Mouse (Mus musculus) ovary, postnatal 10 days (tissue): ENCODE results near the gene Dgcr8.
"Not testable (repeated sequence)": the region's sequence is repeated elsewhere in the genome, so short reads cannot be mapped to it uniquely, and the experiment has no call there.

Experiments
- DNase-seq: peaks from one replicate; pipeline ENCODE4 v3.0.0; 2022; ENCODE audit warnings: low spot score

The Dgcr8 gene

DNA sequence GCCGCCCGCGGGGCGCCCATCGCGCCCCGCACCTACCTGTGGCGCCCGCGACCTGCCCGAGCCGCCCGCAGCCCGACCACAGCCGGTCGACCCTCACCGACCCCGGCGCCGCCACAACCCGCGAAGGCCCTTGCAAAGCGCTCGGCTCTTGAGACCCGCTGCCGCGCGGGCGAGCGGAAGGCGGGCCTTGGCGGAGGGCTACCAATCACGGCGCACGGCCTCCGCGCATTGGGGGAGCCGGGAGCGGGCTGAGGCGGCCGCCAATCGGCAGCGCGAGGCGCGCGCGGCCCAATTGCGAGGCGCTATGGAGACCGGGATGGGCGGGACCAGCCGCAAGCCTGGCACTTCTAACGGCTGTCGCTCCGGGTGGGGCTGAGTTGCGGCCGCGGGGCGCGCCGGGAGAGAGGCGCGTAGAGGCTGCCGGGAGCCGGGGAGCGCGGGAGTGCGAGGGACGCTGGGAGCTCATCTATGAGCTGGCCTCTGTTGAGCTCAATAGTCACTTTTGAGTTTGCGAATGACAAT lies at the start of gene Dgcr8:
Dgcr8 (minus strand) TSS at position 180 of the 522 bp plus-strand sequence.
- peak; percentile 94 for DNase-seq

DNA sequence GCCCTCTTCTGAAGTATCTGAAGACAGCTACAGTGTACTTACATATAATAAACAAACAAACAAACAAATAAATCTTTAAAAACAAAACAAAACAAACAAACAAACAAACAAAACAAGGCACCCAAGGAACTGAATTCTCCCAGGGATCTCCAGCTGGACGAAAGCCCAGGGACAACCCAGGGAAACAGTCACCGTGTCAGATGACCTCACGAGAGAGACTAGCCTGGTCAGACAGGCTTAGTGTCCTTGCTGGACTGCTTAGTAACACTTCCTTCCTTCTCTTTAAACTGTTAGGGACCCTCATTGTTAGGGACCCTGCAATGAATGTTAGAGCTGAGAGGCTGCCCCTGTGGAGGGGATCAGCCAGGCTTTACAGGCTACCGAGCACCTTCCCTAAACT lies 48.2 kb upstream of the Dgcr8 start:
- no peak for DNase-seq

DNA sequence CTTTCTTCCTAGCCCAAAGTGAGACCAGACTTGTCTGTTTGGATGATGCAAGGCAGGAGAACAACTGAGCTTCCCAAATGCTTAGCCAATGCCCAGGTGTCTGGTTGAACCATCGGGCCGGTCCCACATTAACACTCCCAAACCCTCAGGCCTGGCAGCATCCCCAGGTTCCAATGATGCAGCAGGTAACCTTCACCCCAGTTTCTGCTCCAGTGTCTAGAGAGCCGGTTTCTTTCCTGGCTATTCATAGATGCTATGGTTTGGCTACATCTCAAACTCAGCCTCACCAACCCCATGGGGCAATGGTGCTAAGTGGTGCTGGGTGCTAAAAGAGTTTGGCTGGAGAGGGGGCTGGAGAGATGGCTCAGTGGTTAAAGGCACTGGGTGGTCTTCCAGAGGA lies 46.9 kb upstream of the Dgcr8 start:
- no peak for DNase-seq

DNA sequence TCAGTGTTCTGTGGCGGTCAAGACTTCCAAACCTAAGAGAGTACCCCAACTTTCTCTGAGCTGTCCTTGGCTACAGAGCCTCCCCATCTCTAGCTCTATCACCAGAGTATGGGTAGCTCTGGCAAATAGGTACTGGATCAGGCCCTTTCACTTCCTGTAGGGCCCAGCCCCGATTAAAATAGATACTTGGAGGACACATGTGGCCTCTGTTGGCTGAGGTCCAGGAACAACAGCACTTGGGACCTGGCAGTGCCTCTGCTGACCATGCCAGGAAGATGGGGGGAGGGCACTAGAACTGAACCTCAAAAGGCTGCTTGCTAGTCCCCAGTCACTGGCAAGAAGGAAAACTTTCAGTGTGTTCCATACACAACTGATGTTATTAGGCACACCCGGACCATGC lies 44.9 kb upstream of the Dgcr8 start:
- DNase-seq = no peak

DNA sequence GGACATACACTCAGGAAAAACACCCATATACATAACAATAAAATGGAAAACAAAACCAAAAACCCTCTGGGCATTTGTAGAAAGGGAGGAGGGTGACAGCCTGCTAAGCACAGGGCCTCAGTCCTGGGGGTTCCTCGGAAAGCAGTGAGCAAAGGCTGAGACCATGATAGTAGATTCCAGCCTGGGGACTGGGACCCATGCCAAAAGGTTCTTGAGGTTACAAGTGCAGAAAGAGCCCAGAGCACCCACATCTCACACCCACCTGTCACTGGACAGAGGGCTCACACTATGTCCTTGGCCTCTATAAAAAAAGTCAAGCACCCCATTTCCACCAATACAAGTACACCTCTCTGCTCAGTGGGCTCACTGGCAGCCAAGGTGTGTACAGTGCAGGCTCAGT lies 39.5 kb upstream of the Dgcr8 start:
- no peak for DNase-seq

DNA sequence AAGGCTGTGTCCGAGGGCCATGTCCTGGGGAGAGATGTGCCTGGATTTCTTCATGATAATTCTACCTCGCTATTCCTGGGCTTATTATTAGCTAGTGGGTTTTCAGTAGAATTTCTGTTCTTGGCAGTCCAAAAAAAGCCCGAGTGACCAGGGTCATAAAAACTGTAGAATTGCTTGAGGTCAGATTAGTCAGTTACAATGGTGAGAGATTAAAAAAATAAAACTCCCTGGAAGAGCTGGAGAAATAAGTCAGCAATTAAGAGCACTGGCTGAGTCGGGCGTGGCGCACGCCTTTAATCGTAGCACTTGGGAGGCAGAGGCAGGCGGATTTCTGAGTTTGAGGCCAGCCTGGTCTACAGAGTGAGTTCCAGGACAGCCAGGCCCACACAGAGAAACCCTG lies 38.9 kb upstream of the Dgcr8 start:
- no peak for DNase-seq

DNA sequence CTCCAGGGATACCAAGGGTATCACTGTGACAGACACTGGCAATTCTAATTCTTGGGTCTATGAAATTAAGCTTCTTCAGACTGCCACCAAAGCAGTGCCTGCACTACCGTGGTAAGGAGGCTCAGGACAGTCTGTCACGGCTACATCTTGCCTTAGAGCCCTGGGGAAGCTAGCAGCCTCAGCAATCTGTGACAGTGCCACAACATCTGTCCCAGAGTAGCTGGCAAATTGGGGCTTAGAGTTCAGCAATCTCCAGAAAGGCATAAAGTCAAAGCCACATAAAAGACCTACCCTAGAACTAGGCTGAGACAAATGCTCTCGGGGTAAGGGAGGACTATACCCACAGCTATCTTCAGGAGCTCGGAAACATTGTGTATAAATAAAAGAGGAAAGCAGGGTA lies 36.7 kb upstream of the Dgcr8 start:
- no peak for DNase-seq

DNA sequence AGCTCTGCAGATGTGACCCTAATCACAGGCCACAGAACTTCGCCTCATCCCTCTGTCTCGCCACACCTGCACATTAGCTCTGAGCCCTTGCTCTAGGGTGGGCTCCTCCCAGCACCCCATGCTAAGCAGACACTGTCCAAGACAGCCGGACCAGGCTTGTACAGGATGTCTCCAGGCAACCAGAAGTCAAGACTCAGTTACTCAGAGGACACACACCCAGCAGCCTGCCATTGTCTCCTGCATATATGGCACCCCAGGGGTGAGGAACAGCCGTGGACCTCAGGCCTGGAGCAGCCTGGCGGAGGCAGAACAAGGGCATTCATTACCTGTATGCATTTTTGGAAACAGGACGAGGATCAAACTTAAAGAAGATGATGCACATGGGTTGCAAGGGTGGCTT lies 35.0 kb upstream of the Dgcr8 start:
- no peak for DNase-seq

DNA sequence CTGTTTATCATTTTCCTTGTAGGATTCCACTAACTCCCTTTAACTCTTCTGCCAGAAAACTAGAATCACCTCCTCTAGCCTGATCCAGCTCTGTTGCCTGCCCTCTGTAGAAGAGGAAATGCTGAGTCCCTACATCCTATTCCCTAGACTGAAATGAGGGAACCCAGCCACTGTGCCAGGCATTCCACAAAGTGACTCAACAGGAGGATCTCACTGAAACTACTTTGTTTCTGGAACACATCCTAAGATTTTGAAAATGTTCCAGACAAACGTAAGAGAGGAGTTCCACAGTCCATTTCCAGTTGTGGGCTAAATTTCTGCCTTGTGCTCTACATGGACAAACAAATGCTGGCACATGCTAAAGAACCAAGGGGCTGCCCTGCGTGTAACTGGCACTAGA lies 34.4 kb upstream of the Dgcr8 start:
- no peak for DNase-seq

DNA sequence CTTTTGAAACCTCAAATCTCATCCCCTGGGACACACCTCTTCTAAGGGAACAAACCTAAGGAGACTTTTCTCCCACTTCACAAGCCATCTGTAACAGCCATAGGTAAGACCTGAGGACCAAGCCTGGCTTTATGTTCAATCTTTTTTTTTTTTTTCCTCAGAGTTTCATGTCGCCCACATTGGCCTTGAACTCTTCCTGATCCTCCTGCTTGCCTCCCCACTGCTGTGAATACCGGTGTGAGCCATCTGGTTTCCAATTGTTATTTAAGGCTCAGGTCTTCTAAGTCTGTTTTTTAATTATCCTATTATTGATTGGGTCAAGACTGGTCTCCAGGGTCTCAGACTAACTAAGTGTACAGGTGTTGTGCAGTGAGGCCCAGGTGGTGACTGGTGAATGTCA lies 32.4 kb upstream of the Dgcr8 start:
- no peak for DNase-seq

DNA sequence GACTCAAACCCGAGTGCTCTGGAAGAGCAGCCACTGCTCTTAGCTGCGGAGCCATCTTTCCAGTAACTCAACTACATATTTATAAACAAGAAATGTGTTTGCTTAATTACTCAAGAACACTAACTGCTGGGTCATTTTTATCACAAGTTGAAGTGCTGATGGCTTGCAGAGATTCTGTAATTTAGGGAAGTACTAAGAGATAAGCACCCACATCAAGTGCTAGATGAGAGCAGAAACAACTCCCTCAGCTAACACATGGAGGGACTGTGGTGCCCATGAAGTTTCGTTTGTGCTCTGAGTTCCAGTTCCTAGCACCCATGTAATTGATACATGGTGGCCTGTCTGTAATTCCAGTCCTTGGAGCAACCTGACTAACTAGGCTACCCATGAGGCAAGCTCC lies 29.9 kb upstream of the Dgcr8 start:
- no peak for DNase-seq

DNA sequence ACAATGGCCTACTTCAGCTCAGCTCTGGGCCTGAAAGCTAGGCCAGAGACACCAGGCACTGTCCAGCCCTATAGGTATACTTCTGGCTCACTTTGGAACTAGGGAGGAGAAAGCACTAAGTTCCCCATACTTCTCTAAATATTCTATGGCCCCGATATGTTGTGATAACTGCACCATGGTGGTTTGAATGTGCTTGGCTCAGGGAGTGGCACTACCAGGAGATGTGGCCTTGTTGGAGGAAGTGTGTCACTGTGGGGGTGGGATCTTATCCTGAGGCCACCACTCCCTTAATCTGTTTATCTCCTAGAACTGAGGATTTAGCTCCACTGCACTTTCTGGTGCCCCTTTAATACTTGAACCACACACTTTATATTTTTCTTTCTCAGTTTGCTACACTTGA lies 19.1 kb upstream of the Dgcr8 start:
- no peak for DNase-seq

DNA sequence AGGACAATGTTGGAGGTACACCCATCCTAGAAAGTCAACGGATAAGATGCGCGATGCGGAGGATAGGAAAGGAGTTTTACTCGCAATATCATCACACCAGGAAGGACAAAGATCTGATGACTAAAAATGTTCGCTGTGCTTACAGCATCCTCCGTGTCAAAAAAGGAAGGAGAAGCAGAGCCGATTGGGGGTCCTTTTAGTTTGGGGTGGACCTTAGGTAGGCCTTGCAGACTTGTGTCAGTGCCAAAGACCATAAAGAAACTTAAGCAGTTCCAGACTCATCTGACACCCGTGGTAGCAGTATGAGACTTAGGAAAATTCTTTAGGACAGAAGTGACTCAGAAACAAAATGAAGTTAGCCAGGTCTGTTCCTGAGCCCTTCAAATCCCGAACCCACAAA lies 568 bp upstream of the Dgcr8 start:
- not testable (repeated sequence) for DNase-seq

DNA sequence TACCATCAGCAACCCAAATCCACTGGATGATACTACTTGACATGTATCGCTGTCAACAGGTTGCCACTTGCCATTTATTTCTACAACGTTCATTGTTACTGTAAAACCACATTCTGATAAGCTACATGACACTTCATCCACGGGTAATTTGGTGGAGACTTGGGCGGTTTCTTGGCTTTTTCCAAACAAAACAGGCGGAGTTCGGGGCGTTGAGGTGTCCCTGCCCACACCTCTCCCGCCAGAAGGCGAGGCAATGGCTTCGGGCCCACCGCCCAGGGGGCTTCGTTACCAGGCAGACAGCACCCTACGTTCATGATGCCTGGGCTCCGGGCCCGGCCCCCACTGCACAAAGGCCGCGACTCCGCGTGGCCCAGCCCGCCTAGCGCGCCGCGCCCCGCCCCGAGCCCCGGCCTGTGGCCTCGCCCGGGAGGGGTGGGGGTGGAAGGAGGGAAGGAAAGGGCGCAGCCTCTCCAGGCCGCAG lies 425 bp downstream of the Dgcr8 start:
- no peak for DNase-seq

DNA sequence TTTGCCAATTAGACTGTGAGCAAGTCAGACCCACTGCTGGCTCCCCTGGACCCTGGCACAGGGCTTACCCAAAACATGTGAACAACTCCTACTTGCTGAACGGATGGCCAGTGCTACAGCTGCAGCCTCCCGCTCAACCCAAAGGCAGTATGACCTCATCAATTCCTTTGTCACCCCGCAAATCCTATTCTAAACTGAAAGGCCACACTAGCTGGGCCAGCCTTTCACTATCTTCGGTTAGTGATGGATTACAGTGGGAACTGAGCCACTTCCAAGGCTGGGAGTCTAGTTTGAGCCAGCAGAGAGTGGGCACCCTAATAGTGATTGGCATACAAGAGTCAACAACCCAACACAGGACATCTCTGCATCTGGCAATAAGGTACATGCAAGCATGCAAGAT lies 880 bp downstream of the Dgcr8 start:
- DNase-seq = no peak

DNA sequence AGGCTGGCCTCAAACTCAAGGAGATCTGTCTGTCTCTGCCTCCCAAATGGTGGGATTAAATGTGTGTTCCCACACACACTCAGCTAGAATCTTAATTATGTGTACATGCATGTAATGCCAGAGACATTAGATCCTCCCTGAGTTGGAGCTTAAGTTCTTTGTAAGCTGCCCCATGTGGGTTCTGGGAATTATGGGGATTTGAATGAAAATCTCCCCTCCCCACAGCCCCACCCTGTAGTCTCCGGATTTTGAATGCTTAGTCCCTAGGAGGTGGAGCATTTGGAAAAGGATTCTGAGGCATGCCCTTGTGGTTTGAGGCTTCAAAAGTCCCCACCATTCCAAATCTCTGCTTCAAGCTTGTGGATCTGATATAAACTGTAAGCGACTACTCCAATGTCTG lies 13.9 kb downstream of the Dgcr8 start:
- DNase-seq = no peak

DNA sequence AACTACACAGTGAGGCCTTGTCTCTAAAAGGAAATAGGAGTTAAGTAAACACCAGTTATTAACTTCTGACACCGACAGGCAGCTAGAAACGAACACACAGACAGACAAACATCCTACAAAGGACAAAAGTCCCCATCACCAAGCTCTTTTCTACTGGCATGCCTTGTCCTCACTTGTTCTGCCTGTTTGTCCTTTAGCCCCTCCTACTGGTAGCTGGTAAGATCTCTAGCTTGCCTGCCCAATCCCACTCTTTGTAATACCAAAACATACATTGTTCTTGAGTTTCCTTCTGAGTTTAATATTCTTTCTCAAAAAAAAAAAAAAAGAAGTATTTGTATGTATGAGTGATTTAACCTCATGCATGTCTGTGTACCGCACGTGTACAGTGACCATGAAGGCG lies 20.9 kb downstream of the Dgcr8 start:
- no peak for DNase-seq

DNA sequence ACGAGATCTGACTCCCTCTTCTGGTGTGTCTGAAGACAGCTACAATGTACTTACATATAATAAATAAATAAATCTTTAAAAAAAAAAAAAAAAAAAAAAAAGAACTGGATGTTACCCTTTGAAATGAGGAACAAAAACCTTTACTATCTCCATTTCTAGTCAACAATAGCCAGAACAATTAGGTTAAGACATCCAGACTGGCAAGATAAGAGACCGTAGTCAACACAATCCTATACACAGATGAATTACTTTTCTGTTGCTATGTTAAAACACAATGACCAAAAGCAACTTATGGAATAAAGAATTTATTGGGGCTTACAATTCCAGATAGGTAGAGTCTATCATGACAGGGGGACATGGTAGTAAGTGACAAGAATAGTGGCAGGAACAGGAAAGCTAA lies 24.0 kb downstream of the Dgcr8 start:
- no peak for DNase-seq

DNA sequence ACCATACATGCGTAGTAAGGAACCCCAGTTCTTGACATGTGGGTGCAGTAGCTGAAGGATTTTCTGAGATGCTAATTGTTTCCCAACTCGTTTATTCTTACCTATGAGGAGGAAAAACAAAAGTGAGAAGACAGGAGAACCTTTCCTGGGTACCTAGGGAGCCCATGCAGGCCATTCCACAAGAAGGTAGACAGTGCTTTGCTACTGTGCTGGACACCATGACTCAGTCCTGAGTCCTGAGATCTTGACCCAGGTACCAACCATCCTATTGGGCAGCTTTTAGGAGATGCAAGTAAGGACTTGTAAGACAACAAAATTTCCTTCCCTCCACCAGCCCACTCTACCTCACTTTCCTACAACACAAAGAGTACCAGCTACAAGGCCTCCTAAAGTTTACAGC lies 30.8 kb downstream of the Dgcr8 start, which contains the start of gene Gm49776:
Gm49776 (minus strand) TSS at position 101 of the 400 bp plus-strand sequence.
- DNase-seq = no peak

DNA sequence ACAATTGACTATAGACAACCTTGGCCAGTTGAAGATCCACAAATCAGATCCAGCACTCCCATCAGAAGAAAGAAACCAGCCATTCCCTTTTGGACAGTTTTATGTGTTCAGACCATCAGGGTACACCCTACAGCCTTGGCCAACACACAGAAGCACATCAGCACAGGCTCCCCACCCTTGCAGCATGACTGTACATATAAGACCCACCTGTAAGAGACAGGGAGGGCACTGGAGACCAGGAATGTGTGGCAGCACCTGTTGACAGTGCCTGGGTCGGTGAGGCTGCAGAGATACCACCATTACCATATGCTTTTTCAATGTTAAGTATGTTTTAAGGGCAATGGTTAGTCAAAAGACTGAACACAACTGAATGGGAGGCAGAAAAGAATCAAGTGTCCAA lies 35.2 kb downstream of the Dgcr8 start:
- DNase-seq = no peak

DNA sequence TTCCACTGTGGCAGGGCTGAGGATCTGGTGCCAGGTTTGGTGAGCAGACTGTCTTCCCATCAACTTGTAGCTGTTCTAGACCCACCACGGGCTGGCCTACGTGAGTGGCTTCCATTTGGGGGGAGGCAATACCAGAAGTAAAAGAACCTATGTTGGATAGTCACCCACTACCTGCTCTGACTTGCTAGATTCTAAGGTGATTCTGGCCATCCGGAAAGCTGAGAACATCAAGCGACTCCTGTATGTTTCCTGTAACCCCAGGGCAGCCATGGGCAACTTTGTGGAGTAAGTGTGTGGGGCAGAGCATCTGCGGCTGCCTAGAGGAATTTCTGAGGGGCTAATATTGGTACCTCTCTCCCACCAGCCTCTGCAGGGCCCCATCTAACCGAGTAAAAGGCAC lies 36.3 kb downstream of the Dgcr8 start:
- DNase-seq = no peak

DNA sequence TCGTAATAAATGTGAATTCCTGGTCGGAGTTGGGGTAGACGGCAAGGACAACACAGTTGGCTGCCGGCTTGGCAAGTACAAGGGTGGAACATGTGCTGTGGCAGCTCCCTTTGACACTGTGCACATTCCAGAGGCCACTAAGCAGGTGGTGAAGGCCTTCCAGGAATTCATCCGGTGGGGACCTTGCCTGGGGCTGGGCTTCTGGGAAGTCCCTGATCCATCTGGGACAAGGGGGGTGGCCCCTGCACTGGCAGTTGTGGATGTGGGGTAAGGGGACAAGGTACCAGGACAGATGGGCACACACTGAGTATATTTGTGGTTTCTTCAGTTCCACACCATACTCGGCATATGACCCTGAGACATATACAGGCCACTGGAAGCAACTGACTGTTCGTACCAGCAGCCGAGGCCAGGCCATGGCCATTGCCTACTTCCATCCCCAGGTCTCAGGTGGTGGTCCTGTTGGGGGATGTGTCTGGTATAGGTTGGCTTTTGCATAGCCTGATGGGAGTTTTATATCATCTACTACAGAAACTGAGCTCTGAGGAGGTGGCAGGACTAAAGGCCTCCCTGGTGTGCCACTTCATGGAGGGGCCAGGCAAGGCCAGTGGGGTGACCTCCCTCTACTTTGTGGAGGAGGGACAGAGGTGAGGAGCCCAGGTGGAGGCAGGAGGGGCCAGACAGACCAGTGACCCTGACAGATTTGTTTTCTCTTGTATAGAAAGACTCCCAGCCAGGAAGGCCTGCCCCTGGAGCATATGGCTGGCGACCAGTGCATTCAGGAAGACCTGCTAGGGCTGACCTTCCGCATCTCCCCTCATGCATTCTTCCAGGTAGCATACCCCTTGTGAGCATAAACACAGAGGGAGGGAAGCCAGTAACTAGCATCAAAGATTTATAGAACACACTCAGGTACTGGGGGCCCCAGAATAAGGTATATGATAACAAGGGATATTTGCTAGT lies 37.9 kb downstream of the Dgcr8 start:
- DNase-seq = no peak

DNA sequence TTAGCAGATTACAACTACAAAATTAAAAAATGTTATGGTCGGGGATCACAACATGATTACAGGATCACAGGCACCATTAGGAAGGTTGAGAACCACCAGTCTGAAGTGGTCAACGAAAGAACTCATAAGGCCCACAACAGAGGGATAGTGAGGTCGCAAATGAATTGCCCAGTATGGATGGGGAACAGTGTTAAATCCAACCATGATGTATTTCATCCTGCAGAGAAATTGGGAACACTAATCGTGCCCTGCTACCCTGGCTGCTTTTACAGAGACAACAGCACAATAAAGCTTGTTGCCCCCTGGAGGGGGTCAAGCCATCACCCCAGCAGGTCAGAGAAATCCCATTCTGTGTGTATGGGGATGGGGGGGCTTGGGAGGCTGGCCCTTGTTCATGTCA lies 38.8 kb downstream of the Dgcr8 start:
- no peak for DNase-seq
